Mouse (Mus musculus) heart, embryonic 13.5 days (tissue): Measurements from ENCODE around the gene Vmn1r13. TPM values are rescaled to one million over a fixed set of nuclear protein-coding genes. Genes with fewer than 3 reads are reported as not detected.
"Not testable (repeated sequence)": the region's sequence is repeated elsewhere in the genome, so short reads cannot be mapped to it uniquely, and the experiment has no call there.

Experiments used
- ATAC-seq: fragments of 200-750 bp; cut with Nextera tagmentation; 2 replicates; pipeline ENCODE4 v1.8.0; 2017; ENCODE audit warnings: moderate TSS enrichment; ENCODE audit not compliant: insufficient number of reproducible peaks, low FRiP score, low TSS enrichment; ENCODE audit errors: extremely low read depth
- H3K27ac ChIP-seq: fragments of 300-500 bp; sonication (generic); replicated peaks from 2 replicates; pipeline ENCODE4 v1.5.1; 2015; ENCODE audit warnings: moderate library complexity, mild to moderate bottlenecking, inconsistent platforms
- H3K27me3 ChIP-seq: fragments of 300-500 bp; sonication (generic); replicated peaks from 2 replicates; pipeline ENCODE4 v1.6.1; 2015; ENCODE audit warnings: mild to moderate bottlenecking, inconsistent platforms
- H3K36me3 ChIP-seq: fragments of 300-500 bp; sonication (generic); 2 replicates; pipeline ENCODE4 v1.6.1; 2015; ENCODE audit warnings: mild to moderate bottlenecking, inconsistent platforms
- H3K4me1 ChIP-seq: fragments of 300-500 bp; sonication (generic); 2 replicates; pipeline ENCODE4 v1.6.1; 2015; ENCODE audit warnings: inconsistent platforms
- H3K4me2 ChIP-seq: fragments of 300-500 bp; sonication (generic); 2 replicates; pipeline ENCODE4 v1.6.1; 2015; ENCODE audit warnings: inconsistent platforms, mild to moderate bottlenecking, moderate library complexity
- H3K4me3 ChIP-seq: fragments of 300-500 bp; sonication (generic); 2 replicates; pipeline ENCODE4 v1.5.1; 2015; ENCODE audit warnings: moderate library complexity, mild to moderate bottlenecking, inconsistent platforms
- H3K9ac ChIP-seq: fragments of 300-500 bp; sonication (generic); 2 replicates; pipeline ENCODE4 v1.6.1; 2015; ENCODE audit warnings: inconsistent platforms, mild to moderate bottlenecking, moderate library complexity
- H3K9me3 ChIP-seq: fragments of 300-500 bp; sonication (generic); 2 replicates; pipeline ENCODE4 v1.6.1; 2016; ENCODE audit warnings: inconsistent platforms
- WGBS: fragments of 180-500 bp; shearing (Covaris S2); methylation state at CpG from one replicate; pipeline ENCODE4 v1.1.7; 2015; ENCODE audit warnings: mixed read lengths; 5-methylcytosine and 5-hydroxymethylcytosine counted together
- polyA plus RNA-seq: library from polyadenylated mRNA; unstranded; fragments of >200 nt; fragmentation: Nextera tagmentation; extraction: Ambion mirVana; gene quantifications from 2 replicates; pipeline ENCODE4 v1.2.1, GENCODE M21; 2015

Vmn1r13 gene
- not detected in 2 replicates for polyA plus RNA-seq

DNA sequence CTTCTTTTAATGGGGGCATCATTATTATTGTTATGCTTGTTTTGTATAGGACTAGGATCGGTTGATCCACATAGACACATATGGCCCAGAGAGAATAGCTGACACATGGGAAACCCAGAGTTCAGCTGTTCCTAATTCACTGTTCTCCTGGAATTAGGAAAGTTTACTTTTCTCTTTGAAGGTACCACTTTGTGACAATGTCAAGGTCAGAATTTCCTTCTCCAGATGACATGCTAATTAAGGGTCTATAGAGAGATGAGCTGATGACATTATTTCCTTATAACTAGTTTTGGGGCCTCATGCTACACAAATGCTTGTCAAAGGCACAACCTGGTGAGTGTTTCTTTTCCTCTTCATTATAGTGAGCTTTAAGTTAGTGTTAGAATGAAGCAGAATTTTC, at the start of gene Vmn1r13:
Vmn1r13 (plus strand) TSS at position 301 of the 400 bp plus-strand sequence.
- H3K4me3 ChIP-seq, H3K4me1 ChIP-seq, H3K4me2 ChIP-seq, H3K9ac ChIP-seq, H3K9me3 ChIP-seq, H3K27ac ChIP-seq, ATAC-seq, H3K27me3 ChIP-seq, H3K36me3 ChIP-seq: not testable (repeated sequence)
- 85% methylated on average over 1 of the region's 1 CpGs for WGBS

DNA sequence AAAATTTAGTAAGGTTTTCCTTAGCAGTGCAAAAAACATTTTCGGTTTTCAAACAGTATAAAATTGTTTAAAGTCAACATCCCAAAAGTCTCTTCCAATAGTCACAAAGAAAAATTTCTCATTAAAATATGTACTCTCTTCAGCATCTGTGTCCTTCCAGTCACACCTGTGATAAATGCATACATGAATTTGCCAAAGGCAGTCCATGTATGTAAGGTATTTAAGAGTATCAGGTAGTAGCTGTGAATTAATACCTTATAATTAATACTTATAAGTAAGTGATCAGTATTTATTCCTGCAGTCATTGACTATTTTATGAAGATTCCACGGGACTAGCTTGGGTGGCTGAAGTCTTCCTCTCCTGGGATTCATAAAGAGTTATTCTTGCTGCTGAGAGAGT, 46.5 kb upstream of the Vmn1r13 start, which contains the start of gene Vmn1r12:
Vmn1r12 (plus strand) TSS at position 301 of the 400 bp plus-strand sequence.
- Histone ChIP-seq H3K9ac (no peak within 1 kb of the TSS), H3K36me3 (no peaks in the 10 kb centered on the region), H3K4me2 (no peak within 1 kb of the TSS), H3K4me3 (no peak within 1 kb of the TSS), H3K27ac (no peak within 1 kb of the TSS), H3K27me3 (no peaks in the 10 kb centered on the region), H3K9me3 (no peaks in the 10 kb centered on the region), H3K4me1 (no peaks in the 10 kb centered on the region)
- no peak for ATAC-seq
- 63% methylated on average over 2 of the region's 2 CpGs for WGBS

DNA sequence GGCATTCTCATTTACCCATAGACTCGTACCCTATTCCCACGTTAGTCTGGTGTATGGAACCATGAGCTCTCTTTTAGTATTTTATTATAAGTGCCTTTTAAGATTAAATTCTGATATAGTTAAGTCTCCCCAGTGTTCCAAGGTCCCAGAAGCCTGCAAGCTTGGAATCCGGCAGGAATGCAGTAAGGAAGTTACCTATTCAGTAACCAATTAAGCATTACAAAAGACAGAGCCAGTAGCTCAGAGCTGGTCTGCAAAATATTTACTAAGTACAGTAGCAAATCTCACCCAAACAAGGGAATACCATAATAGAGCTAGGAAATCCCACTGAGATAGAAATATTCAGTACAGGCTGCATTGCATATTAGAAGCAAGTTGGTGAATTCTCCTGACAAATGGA, 13.1 kb upstream of the Vmn1r13 start:
- not testable (repeated sequence) for H3K36me3 ChIP-seq, ATAC-seq, H3K9me3 ChIP-seq, H3K9ac ChIP-seq, H3K4me1 ChIP-seq, H3K4me3 ChIP-seq, H3K4me2 ChIP-seq, H3K27me3 ChIP-seq, H3K27ac ChIP-seq
- 54% methylated on average over 3 of the region's 3 CpGs for WGBS

DNA sequence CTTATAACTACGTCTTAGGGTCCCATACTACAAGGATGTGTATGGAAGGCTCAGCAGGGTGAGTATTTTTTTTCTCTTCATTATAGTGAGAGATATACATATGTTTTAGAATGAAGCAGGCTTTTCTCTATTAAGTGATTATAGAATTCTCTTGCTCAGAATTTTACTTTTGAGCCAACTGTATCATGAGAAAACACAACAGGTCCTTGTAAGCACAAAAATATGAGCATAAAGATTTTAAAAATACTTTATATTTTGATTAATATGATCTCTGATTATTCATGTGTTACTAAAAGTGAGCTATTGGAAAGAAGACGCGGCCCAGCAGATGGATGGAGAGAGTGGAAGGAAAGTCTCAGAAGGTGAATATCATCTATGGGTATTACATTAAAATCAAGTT, 28.3 kb downstream of the Vmn1r13 start, which contains the start of gene Vmn1r14:
Vmn1r14 (plus strand) TSS at position 301 of the 400 bp plus-strand sequence.
- no peaks in the 10 kb centered on the region for H3K27me3 ChIP-seq
- 87% methylated on average over 3 of the region's 3 CpGs for WGBS
- no peaks in the 10 kb centered on the region for H3K4me1 ChIP-seq
- no peak within 1 kb of the TSS for H3K9ac ChIP-seq
- no peaks in the 10 kb centered on the region for H3K36me3 ChIP-seq
- no peaks in the 10 kb centered on the region for H3K9me3 ChIP-seq
- no peak within 1 kb of the TSS for H3K4me2 ChIP-seq
- no peak within 1 kb of the TSS for H3K4me3 ChIP-seq
- H3K27ac ChIP-seq = no peak within 1 kb of the TSS
- ATAC-seq = no peak

DNA sequence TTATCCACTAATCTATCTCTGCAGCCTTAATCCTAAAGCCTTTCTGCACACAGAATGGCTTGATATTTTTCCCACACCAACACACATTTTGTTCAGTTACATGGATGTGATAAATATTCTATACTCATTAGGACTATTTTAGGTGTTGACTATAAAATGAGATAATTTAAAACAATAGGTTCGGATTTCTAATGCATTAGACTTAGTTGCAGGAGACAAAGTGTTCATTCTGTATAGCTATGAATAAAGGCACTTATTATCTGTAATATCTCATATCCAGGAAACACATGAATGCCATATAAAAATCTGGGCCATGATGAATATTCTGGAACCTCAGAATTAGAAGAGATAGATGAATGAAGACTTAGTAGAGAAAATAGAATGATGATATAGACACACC, 54.6 kb downstream of the Vmn1r13 start, which contains the start of gene Vmn1r15:
Vmn1r15 (plus strand) TSS at position 301 of the 400 bp plus-strand sequence.
- no peaks in the 10 kb centered on the region for H3K27me3 ChIP-seq
- H3K4me1 ChIP-seq = no peaks in the 10 kb centered on the region
- no peaks in the 10 kb centered on the region for H3K36me3 ChIP-seq
- no peak within 1 kb of the TSS for H3K9ac ChIP-seq
- ATAC-seq = no peak
- no peaks in the 10 kb centered on the region for H3K9me3 ChIP-seq
- H3K4me2 ChIP-seq = no peak within 1 kb of the TSS
- H3K27ac ChIP-seq = no peak within 1 kb of the TSS
- no peak within 1 kb of the TSS for H3K4me3 ChIP-seq
- WGBS = 61% methylated on average over 1 of the region's 1 CpGs

DNA sequence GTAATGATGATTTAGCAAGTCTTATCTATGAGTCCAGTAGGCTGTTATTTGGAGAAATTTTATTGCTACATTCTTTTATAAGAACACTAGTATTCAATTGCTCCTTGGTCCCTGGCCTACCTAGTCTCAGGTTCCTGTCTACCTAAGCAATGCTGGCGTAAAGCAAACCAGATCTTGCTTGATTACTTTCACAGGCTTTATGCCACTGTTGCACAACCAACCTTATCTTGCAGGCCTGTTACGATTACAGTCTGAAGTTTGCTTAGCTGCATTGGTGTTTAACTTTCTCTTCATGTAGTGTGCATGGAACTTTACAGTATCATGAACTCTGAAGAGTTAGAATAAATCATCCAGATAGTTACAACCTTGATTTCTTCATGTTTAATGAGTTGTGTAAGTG, 57.9 kb downstream of the Vmn1r13 start:
- no peaks in the 10 kb centered on the region for H3K36me3 ChIP-seq
- no peak overlapping the region for H3K9ac ChIP-seq
- H3K9me3 ChIP-seq = no peaks in the 10 kb centered on the region
- no peaks in the 10 kb centered on the region for H3K27me3 ChIP-seq
- 70% methylated on average over 2 of the region's 2 CpGs for WGBS
- H3K4me1 ChIP-seq = no peaks in the 10 kb centered on the region
- no peak overlapping the region for H3K4me3 ChIP-seq
- H3K4me2 ChIP-seq = no peak overlapping the region
- ATAC-seq = no peak
- H3K27ac ChIP-seq = no peak overlapping the region

Other genes starting within 250 kb of the Vmn1r13 start
- not detected in 2 replicates for gene Vmn1r5, start 233.0 kb upstream of the Vmn1r13 start, polyA plus RNA-seq
- gene Vmn1r6, start 206.0 kb upstream of the Vmn1r13 start, polyA plus RNA-seq = not detected in 2 replicates
- gene Vmn1r7, start 178.0 kb upstream of the Vmn1r13 start, polyA plus RNA-seq = not detected in 2 replicates
- gene Vmn1r8, start 171.0 kb upstream of the Vmn1r13 start, polyA plus RNA-seq = not detected in 2 replicates
- not detected in 2 replicates for gene Vmn1r9, start 136.5 kb upstream of the Vmn1r13 start, polyA plus RNA-seq
- gene Vmn1r10, start 93.8 kb upstream of the Vmn1r13 start, polyA plus RNA-seq = not detected in 2 replicates
- gene Vmn1r11, start 69.8 kb upstream of the Vmn1r13 start, polyA plus RNA-seq = not detected in 2 replicates
- gene Vmn1r12, start 46.4 kb upstream of the Vmn1r13 start, polyA plus RNA-seq = not detected in 2 replicates
- not detected in 2 replicates for gene Vmn1r14, start 28.4 kb downstream of the Vmn1r13 start, polyA plus RNA-seq
- gene Vmn1r15, start 54.7 kb downstream of the Vmn1r13 start, polyA plus RNA-seq = 0.07 TPM in 1 of 2 replicates, not detected in the other
- not detected in 2 replicates for gene Vmn1r16, start 126.2 kb downstream of the Vmn1r13 start, polyA plus RNA-seq
- not detected in 2 replicates for gene Vmn1r17, start 160.4 kb downstream of the Vmn1r13 start, polyA plus RNA-seq
- gene Vmn1r18, start 192.5 kb downstream of the Vmn1r13 start, polyA plus RNA-seq = not detected in 2 replicates
- not detected in 2 replicates for gene Vmn1r19, start 200.5 kb downstream of the Vmn1r13 start, polyA plus RNA-seq
- not detected in 2 replicates for gene Vmn1r20, start 225.6 kb downstream of the Vmn1r13 start, polyA plus RNA-seq